Mouse (Mus musculus) testis, adult 2 months (tissue): ENCODE measurements at regions not wholly inside any gene's neighbourhood (a gene's known extent, or its start where the extent isn't known, plus 50 kb on each side); places are given as distances from the start of the nearest gene placed in this dataset.

Experiments used
- H3K27ac ChIP-seq: fragments of 200-500 bp; 2 replicates; pipeline ENCODE4 v1.5.1; 2012; ENCODE audit warnings: low read depth, low read length; ENCODE audit not compliant: control insufficient read depth, insufficient read depth
- H3K27me3 ChIP-seq: fragments of 200-500 bp; 2 replicates; pipeline ENCODE4 v1.6.1; 2012; ENCODE audit warnings: mild to moderate bottlenecking, low read length, moderate library complexity; ENCODE audit not compliant: control insufficient read depth, insufficient read depth
- H3K36me3 ChIP-seq: fragments of 200-500 bp; 2 replicates; pipeline ENCODE4 v1.6.1; 2012; ENCODE audit warnings: mild to moderate bottlenecking, low read length; ENCODE audit not compliant: control insufficient read depth, insufficient read depth
- H3K4me1 ChIP-seq: fragments of 200-500 bp; 2 replicates; pipeline ENCODE4 v1.6.1; 2012; ENCODE audit warnings: low read length; ENCODE audit not compliant: control insufficient read depth, insufficient read depth
- H3K4me3 ChIP-seq: fragments of 200-500 bp; 2 replicates; pipeline ENCODE4 v1.5.1; 2012; ENCODE audit warnings: low read depth, mild to moderate bottlenecking, low read length, moderate library complexity, mixed read lengths; ENCODE audit not compliant: control insufficient read depth
- CTCF ChIP-seq: fragments of 200-500 bp; IDR thresholded peaks from 2 replicates; pipeline ENCODE4 v1.5.1; 2012; ENCODE audit warnings: low read depth, mild to moderate bottlenecking, inconsistent platforms, low read length, moderate library complexity; ENCODE audit not compliant: control insufficient read depth, insufficient read depth, insufficient replicate concordance
- POLR2A ChIP-seq: fragments of 200-500 bp; IDR thresholded peaks from 2 replicates; pipeline ENCODE4 v1.6.1; 2012; ENCODE audit warnings: low read depth, mild to moderate bottlenecking, inconsistent platforms, low read length, moderate library complexity; ENCODE audit not compliant: control insufficient read depth

- no peaks in the 10 kb centered on the region for H3K27me3 ChIP-seq
- TF ChIP-seq POLR2A: no peak
- no peak for TF ChIP-seq CTCF
- no peak overlapping the region for H3K27ac ChIP-seq
- H3K4me1 ChIP-seq: no peaks in the 10 kb centered on the region; the same call in 1 of the 2 replicates
- H3K4me3 ChIP-seq: no peak overlapping the region
- H3K36me3 ChIP-seq: no peaks in the 10 kb centered on the region
Measured at GRCm38 (mm10) chr10:83819266-83819949, 96.7 kb downstream of the 1500009L16Rik start.

GRCm38 (mm10) chr10:83819950-83820275 lies 97.2 kb downstream of the 1500009L16Rik start:
- Histone ChIP-seq H3K27me3 (no peaks in the 10 kb centered on the region), H3K4me1 (no peaks in the 10 kb centered on the region; the same call in 1 of the 2 replicates), H3K36me3 (no peaks in the 10 kb centered on the region), H3K27ac (no peak overlapping the region), H3K4me3 (no peak overlapping the region)
- TF ChIP-seq CTCF: no peak
- TF ChIP-seq POLR2A: no peak

GRCm38 (mm10) chr10:83821089-83821488 lies 98.4 kb downstream of the 1500009L16Rik start:
- H3K27ac ChIP-seq: no peak overlapping the region

GRCm38 (mm10) chr10:83826105-83826504 lies 103.4 kb downstream of the 1500009L16Rik start:
- H3K27me3 ChIP-seq: no peaks in the 10 kb centered on the region
- no peak overlapping the region for H3K4me3 ChIP-seq
- H3K36me3 ChIP-seq: no peaks in the 10 kb centered on the region
- no peak for TF ChIP-seq CTCF
- no peak for TF ChIP-seq POLR2A
- no peak overlapping the region for H3K27ac ChIP-seq
- H3K4me1 ChIP-seq: no peaks in the 10 kb centered on the region

More at GRCm38 (mm10) chr10:83821089-83821488, 98.4 kb downstream of the 1500009L16Rik start:
- Histone ChIP-seq H3K4me3 (no peak overlapping the region), H3K36me3 (no peaks in the 10 kb centered on the region), H3K27me3 (no peaks in the 10 kb centered on the region), H3K4me1 (no peaks in the 10 kb centered on the region)
- TF ChIP-seq POLR2A (no peak), CTCF (no peak)

- no peak overlapping the region for H3K27ac ChIP-seq
Measured at GRCm38 (mm10) chr10:83836351-83836750, 113.7 kb downstream of the 1500009L16Rik start.

GRCm38 (mm10) chr10:83840226-83840625 lies 117.6 kb downstream of the 1500009L16Rik start:
- Histone ChIP-seq H3K4me1 (no peaks in the 10 kb centered on the region), H3K4me3 (no peak overlapping the region), H3K27ac (no peak overlapping the region), H3K27me3 (no peaks in the 10 kb centered on the region), H3K36me3 (no peaks in the 10 kb centered on the region)
- TF ChIP-seq POLR2A: no peak
- TF ChIP-seq CTCF: no peak

More at GRCm38 (mm10) chr10:83836351-83836750, 113.7 kb downstream of the 1500009L16Rik start:
- Histone ChIP-seq H3K4me1 (no peaks in the 10 kb centered on the region), H3K27me3 (no peaks in the 10 kb centered on the region), H3K4me3 (no peak overlapping the region), H3K36me3 (no peaks in the 10 kb centered on the region)
- no peak for TF ChIP-seq POLR2A
- no peak for TF ChIP-seq CTCF

GRCm38 (mm10) chr10:83850881-83851280 lies 128.2 kb downstream of the 1500009L16Rik start:
- TF ChIP-seq CTCF: no peak

More at GRCm38 (mm10) chr10:83850881-83851280, 128.2 kb downstream of the 1500009L16Rik start:
- Histone ChIP-seq H3K27ac (no peak overlapping the region), H3K4me3 (no peak overlapping the region), H3K36me3 (no peaks in the 10 kb centered on the region), H3K4me1 (peaks cover 5% of the 10 kb centered on the region), H3K27me3 (no peaks in the 10 kb centered on the region)
